Mouse (Mus musculus) CH12.LX (cell line): Measurements from ENCODE around the gene Snrpg. TPM values are rescaled to one million over a fixed set of nuclear protein-coding genes. Genes with fewer than 3 reads are reported as not detected.

Experiments used
- DNase-seq: peaks from one replicate; pipeline ENCODE4 v3.0.0-alpha.2; 2013; ENCODE audit errors: extremely low read depth
- H3K27ac ChIP-seq: 2 replicates; pipeline ENCODE4 v1.5.1; 2012; ENCODE audit warnings: low read depth, mild to moderate bottlenecking, control low read depth, moderate library complexity; ENCODE audit not compliant: insufficient read depth
- H3K27me3 ChIP-seq: replicated peaks from 2 replicates; pipeline ENCODE3; 2012; ENCODE audit warnings: inconsistent platforms
- H3K36me3 ChIP-seq, 2 experiments: replicated peaks in 1 of 2; 2 replicates each; pipeline versions ENCODE3 to v1.6.1; 2012; ENCODE audit warnings: inconsistent platforms in 1 of 2, low read length in 1 of 2, mild to moderate bottlenecking in 1 of 2, mixed read lengths in 1 of 2, moderate library complexity in 1 of 2; ENCODE audit not compliant: control insufficient read depth in 1 of 2, insufficient read depth in 1 of 2
- H3K4me1 ChIP-seq, 2 experiments: 2 replicates each; pipeline ENCODE4 v1.6.1; 2012; ENCODE audit warnings: inconsistent platforms in 1 of 2, moderate library complexity in 1 of 2; ENCODE audit not compliant: insufficient read depth in 2 of 2, control insufficient read depth in 1 of 2
- H3K4me2 ChIP-seq: 2 replicates; pipeline ENCODE4 v1.6.1; 2012; ENCODE audit warnings: low read depth, mild to moderate bottlenecking, control low read depth; ENCODE audit not compliant: poor library complexity, insufficient read depth, severe bottlenecking
- H3K4me3 ChIP-seq, 3 experiments: fragments of 150-350 bp in 1 of 3; sonication (generic) in 1 of 3; replicated peaks in 1 of 3; 2 replicates each; pipeline versions ENCODE3 to v1.5.1; 2011 to 2012; ENCODE audit warnings: low read depth in 2 of 3, low read length in 2 of 3, mild to moderate bottlenecking in 2 of 3, moderate library complexity in 2 of 3, control low read depth in 1 of 3, improper control_type of control experiment in 1 of 3, inconsistent platforms in 1 of 3, mixed read lengths in 1 of 3; ENCODE audit not compliant: poor library complexity in 1 of 3
- H3K79me2 ChIP-seq: replicated peaks from 2 replicates; pipeline ENCODE4 v1.6.1; 2012; ENCODE audit warnings: mild to moderate bottlenecking, moderate library complexity; ENCODE audit not compliant: control insufficient read depth, poor library complexity, insufficient read depth, severe bottlenecking; ENCODE audit errors: extremely low read depth
- H3K9ac ChIP-seq: 2 replicates; pipeline ENCODE4 v1.6.1; 2012; ENCODE audit warnings: low read depth, mild to moderate bottlenecking, control low read depth, moderate library complexity; ENCODE audit not compliant: insufficient read depth
- H3K9me3 ChIP-seq: replicated peaks from 2 replicates; pipeline ENCODE3; 2012; ENCODE audit warnings: low read length, inconsistent platforms, mixed read lengths
- CTCF ChIP-seq, 2 experiments: IDR thresholded peaks in 1 of 2; conservative IDR thresholded peaks in 1 of 2; 2 replicates each; pipeline ENCODE4 v1.5.1; 2011 to 2012; ENCODE audit warnings: low read depth in 2 of 2, low read length in 2 of 2, improper control_type of control experiment in 1 of 2, inconsistent platforms in 1 of 2, mild to moderate bottlenecking in 1 of 2, moderate library complexity in 1 of 2
- E2F4 ChIP-seq: IDR thresholded peaks from 2 replicates; pipeline ENCODE4 v1.6.1; 2011; ENCODE audit warnings: low read depth, low read length, improper control_type of control experiment; ENCODE audit not compliant: insufficient replicate concordance
- ETS1 ChIP-seq: conservative IDR thresholded peaks from 2 replicates; pipeline ENCODE4 v1.6.1; 2012; ENCODE audit warnings: low read depth, mild to moderate bottlenecking, inconsistent platforms, low read length, improper control_type of control experiment, moderate library complexity
- MAX ChIP-seq: IDR thresholded peaks from 2 replicates; pipeline ENCODE4 v1.6.1; 2011; ENCODE audit warnings: low read length, improper control_type of control experiment
- PAX5 ChIP-seq: IDR thresholded peaks from 2 replicates; pipeline ENCODE4 v1.6.1; 2012; ENCODE audit warnings: low read length, inconsistent platforms, mixed read lengths
- POLR2A ChIP-seq: IDR thresholded peaks from 2 replicates; pipeline ENCODE4 v1.6.1; 2011; ENCODE audit warnings: low read depth, mild to moderate bottlenecking, improper control_type of control experiment, low read length
- POLR2AphosphoS2 ChIP-seq: IDR thresholded peaks from 2 replicates; pipeline ENCODE4 v1.6.1; 2011; ENCODE audit warnings: low read depth, low read length, improper control_type of control experiment
- RAD21 ChIP-seq: IDR thresholded peaks from 2 replicates; pipeline ENCODE4 v1.6.1; 2011; ENCODE audit warnings: low read depth, mild to moderate bottlenecking, low read length, improper control_type of control experiment, moderate library complexity
- SIN3A ChIP-seq: IDR thresholded peaks from 2 replicates; pipeline ENCODE4 v1.6.1; 2012; ENCODE audit warnings: low read length, improper control_type of control experiment, inconsistent platforms
- USF1 ChIP-seq: IDR thresholded peaks from 2 replicates; pipeline ENCODE4 v1.6.1; 2014; ENCODE audit warnings: low read depth, mild to moderate bottlenecking, inconsistent platforms, low read length, improper control_type of control experiment
- USF2 ChIP-seq: conservative IDR thresholded peaks from 2 replicates; pipeline ENCODE4 v1.6.1; 2011; ENCODE audit warnings: low read depth, low read length, improper control_type of control experiment
- ZMIZ1 ChIP-seq: IDR thresholded peaks from 2 replicates; pipeline ENCODE4 v1.6.1; 2012; ENCODE audit warnings: low read depth, mild to moderate bottlenecking, inconsistent platforms, low read length, improper control_type of control experiment
- dilution Hi-C: fragments of 300-500 bp; cut with MboI; formaldehyde crosslinking; loops from 2 replicates; pipeline ENCODE4 v1.14.3; 2020; ENCODE audit warnings: low sequenced_read_pairs; ENCODE audit not compliant: extremely low pct_unique_long_range_greater_than_20kb, extremely low pct_ligation_motif_present
- in situ Hi-C: fragments of 300-500 bp; cut with MboI; formaldehyde crosslinking; loops from 3 replicates; pipeline ENCODE4 v1.14.3; 2019; ENCODE audit warnings: low sequenced_read_pairs, low pct_ligation_motif_present, low pct_unique_long_range_greater_than_20kb, mixed read lengths
- polyA plus RNA-seq: library from polyadenylated mRNA; unstranded; fragments of >175 nt; gene quantifications from 2 replicates; pipeline ENCODE4 v1.2.1, GENCODE M21; 2012; ENCODE audit warnings: low read depth; ENCODE audit not compliant: insufficient read length
- total RNA-seq, 2 experiments: library from RNA; depleted of rRNA; stranded (reverse); fragments of 300-350 nt in 1 of 2; fragments of >200 nt in 1 of 2; gene quantifications; 2 replicates each; pipeline ENCODE4 v1.2.3; 2012 to 2014

Gene Snrpg
- total and polyA plus RNA-seq, 3 experiments: 146 to 462 (median 446) TPM

GRCm38 (mm10) chr6:86329943-86330342, 41.2 kb upstream of the Snrpg start:
- Histone ChIP-seq H3K4me3 (no peak overlapping the region), H3K4me2 (no peak overlapping the region), H3K27me3 (peaks cover 28% of the 10 kb centered on the region), H3K79me2 (no peaks in the 10 kb centered on the region), H3K9me3 (peaks cover 11% of the 10 kb centered on the region), H3K36me3 (no peaks in the 10 kb centered on the region), H3K4me1 (no peaks in the 10 kb centered on the region), H3K27ac (no peak overlapping the region), H3K9ac (no peak overlapping the region)
- no peak for DNase-seq
- in situ Hi-C loops: no loop called here
- dilution Hi-C loops: no loop called here
- TF ChIP-seq SIN3A (no peak), USF1 (no peak), E2F4 (no peak), MAX (no peak), POLR2AphosphoS2 (no peak), CTCF (conservative IDR thresholded peaks at IDR 0.05 in 1 of 2, IDR thresholded peaks at IDR 0.05 in 1 of 2; ENCODE audit: low read depth in 2 of 2, low read length in 2 of 2) (peak in 1 of 2 experiments; percentile 30; a peak in 2 of 4 replicates), RAD21 (peak; percentile 19)

DNA sequence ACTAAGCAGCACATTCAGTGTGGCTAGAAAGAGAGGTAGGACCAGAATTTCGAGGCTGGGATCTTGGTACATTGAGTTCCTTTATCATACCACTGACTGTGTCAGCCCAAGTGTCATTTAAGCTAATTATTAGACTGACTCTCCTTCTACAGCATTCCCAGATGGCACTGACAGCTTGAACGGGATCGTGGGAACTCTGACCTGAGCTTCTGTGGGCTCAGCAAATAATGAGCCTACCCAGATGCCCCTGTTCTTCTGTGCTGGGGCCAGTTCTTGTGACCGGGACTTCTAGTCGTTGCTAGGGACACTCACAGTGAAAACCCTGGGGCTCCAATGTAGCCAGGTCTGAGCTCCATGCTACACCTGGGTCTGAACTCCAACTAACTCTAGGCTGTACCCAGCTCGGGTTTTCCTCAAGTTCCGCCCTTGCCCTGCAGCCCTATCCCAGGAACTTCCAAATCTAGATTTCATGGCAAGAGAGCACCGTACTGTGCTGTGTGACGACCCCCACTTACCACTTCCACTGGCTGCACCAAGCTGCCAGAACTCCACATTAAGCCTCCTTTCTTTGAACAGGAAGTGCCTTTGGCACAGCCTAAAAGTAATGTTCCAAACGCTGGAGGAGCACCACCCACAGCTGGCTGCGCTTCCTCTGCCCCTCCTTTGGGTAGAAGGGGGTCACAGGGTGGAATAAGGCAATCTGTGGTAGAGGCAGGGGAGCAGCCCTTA, 35.8 kb upstream of the Snrpg start:
- H3K4me3 ChIP-seq: no peak overlapping the region
- no peaks in the 10 kb centered on the region for H3K4me1 ChIP-seq
- dilution Hi-C loops: no loop called here
- H3K36me3 ChIP-seq: no peaks in the 10 kb centered on the region
- TF ChIP-seq ZMIZ1 (no peak), MAX (no peak), PAX5 (no peak), POLR2AphosphoS2 (no peak), ETS1 (no peak), POLR2A (no peak), E2F4 (no peak)
- TF ChIP-seq, all 38 proteins: peak for 0
- no peak overlapping the region for H3K27ac ChIP-seq
- DNase-seq: no peak
- peaks cover 15% of the 10 kb centered on the region for H3K27me3 ChIP-seq
- H3K9ac ChIP-seq: no peak overlapping the region
- no peaks in the 10 kb centered on the region for H3K79me2 ChIP-seq
- no peak overlapping the region for H3K4me2 ChIP-seq
- peaks cover 13% of the 10 kb centered on the region for H3K9me3 ChIP-seq
- in situ Hi-C loops: no loop called here

- H3K4me2 ChIP-seq: no peak overlapping the region
- H3K27me3 ChIP-seq: peaks cover 20% of the 10 kb centered on the region
- H3K27ac ChIP-seq: no peak overlapping the region
- no peak overlapping the region for H3K4me3 ChIP-seq
- H3K79me2 ChIP-seq: no peaks in the 10 kb centered on the region
- in situ Hi-C loops: no loop called here
- H3K9me3 ChIP-seq: peaks cover 13% of the 10 kb centered on the region
- no peak for TF ChIP-seq USF2
- H3K9ac ChIP-seq: no peak overlapping the region
- no peaks in the 10 kb centered on the region for H3K36me3 ChIP-seq
- H3K4me1 ChIP-seq: no peaks in the 10 kb centered on the region
- no peak for DNase-seq
- dilution Hi-C loops: no loop called here
Measured at GRCm38 (mm10) chr6:86335860-86336259, 35.2 kb upstream of the Snrpg start.
